Mouse (Mus musculus) hindbrain, embryonic 16.5 days (tissue): ENCODE results near the gene Azin2. TPM values are rescaled to one million over a fixed set of nuclear protein-coding genes. Genes with fewer than 3 reads are reported as not detected.

Experiments used
- ATAC-seq: fragments of 200-750 bp; cut with Nextera tagmentation; 2 replicates; pipeline ENCODE4 v1.8.0; 2017; ENCODE audit warnings: moderate TSS enrichment, moderate library complexity
- H3K27ac ChIP-seq: fragments of 300-500 bp; sonication (generic); 2 replicates; pipeline ENCODE4 v1.5.1; 2014; ENCODE audit warnings: low read depth, mild to moderate bottlenecking, control low read depth, low read length, moderate library complexity
- H3K27me3 ChIP-seq: fragments of 300-500 bp; sonication (generic); replicated peaks from 2 replicates; pipeline ENCODE4 v1.6.1; 2014; ENCODE audit warnings: low read length; ENCODE audit not compliant: control insufficient read depth, insufficient read depth
- H3K36me3 ChIP-seq: fragments of 300-500 bp; sonication (generic); 2 replicates; pipeline ENCODE4 v1.6.1; 2014; ENCODE audit warnings: mild to moderate bottlenecking, low read length, moderate library complexity, mixed read lengths; ENCODE audit not compliant: control insufficient read depth, insufficient read depth
- H3K4me1 ChIP-seq: fragments of 300-500 bp; sonication (generic); 2 replicates; pipeline ENCODE4 v1.6.1; 2014; ENCODE audit warnings: low read depth, low read length; ENCODE audit not compliant: control insufficient read depth, insufficient read depth
- H3K4me2 ChIP-seq: fragments of 300-500 bp; sonication (generic); 2 replicates; pipeline ENCODE4 v1.6.1; 2014; ENCODE audit warnings: mild to moderate bottlenecking, low read length, control low read depth, moderate library complexity
- H3K4me3 ChIP-seq: fragments of 300-500 bp; sonication (generic); 2 replicates; pipeline ENCODE4 v1.5.1; 2014; ENCODE audit warnings: mild to moderate bottlenecking, low read length, control low read depth, moderate library complexity
- H3K9ac ChIP-seq: fragments of 300-500 bp; sonication (generic); 2 replicates; pipeline ENCODE4 v1.6.1; 2014; ENCODE audit warnings: low read depth, mild to moderate bottlenecking, control low read depth, low read length, moderate library complexity
- H3K9me3 ChIP-seq: fragments of 300-500 bp; sonication (generic); 2 replicates; pipeline ENCODE4 v1.6.1; 2014; ENCODE audit warnings: mild to moderate bottlenecking, low read length, moderate library complexity; ENCODE audit not compliant: control insufficient read depth
- WGBS: fragments of 180-500 bp; shearing (Covaris S2); extraction: QIAGEN DNeasy Blood & Tissue Kit; methylation state at CpG from one replicate; pipeline ENCODE4 v1.1.7; 2014; 5-methylcytosine and 5-hydroxymethylcytosine counted together
- polyA plus RNA-seq: library from polyadenylated mRNA; unstranded; fragments of >200 nt; fragmentation: Nextera tagmentation; extraction: Ambion mirVana; gene quantifications from 2 replicates; pipeline ENCODE4 v1.2.1, GENCODE M21; 2015

Gene Azin2
- polyA plus RNA-seq: 23.0 and 23.3 TPM in 2 replicates

GRCm38 (mm10) chr4:128962029-128962925 is at the start of gene Azin2:
Gene Azin2 (minus strand): TSS chr4:128962442.
- peak within 1 kb of the TSS; percentile 24 for H3K27ac ChIP-seq
- H3K27me3 ChIP-seq: no peaks in the 10 kb centered on the region
- peak; percentile 96 for ATAC-seq
- H3K4me2 ChIP-seq: peak within 1 kb of the TSS; percentile 94
- no peaks in the 10 kb centered on the region for H3K36me3 ChIP-seq
- under 1% methylated on average over 68 of the region's 72 CpGs for WGBS
- H3K9ac ChIP-seq: peak within 1 kb of the TSS; percentile 84
- peaks cover 31% of the 10 kb centered on the region for H3K4me1 ChIP-seq
- H3K9me3 ChIP-seq: no peaks in the 10 kb centered on the region
- H3K4me3 ChIP-seq: peak within 1 kb of the TSS; percentile 73

- peak; percentile 85 for ATAC-seq
- Histone ChIP-seq H3K9ac (no peak overlapping the region), H3K4me2 (no peak overlapping the region), H3K9me3 (no peaks in the 10 kb centered on the region), H3K36me3 (peaks cover 8% of the 10 kb centered on the region; the same call in 1 of the 2 replicates), H3K4me3 (no peak overlapping the region), H3K4me1 (no peaks in the 10 kb centered on the region), H3K27me3 (no peaks in the 10 kb centered on the region), H3K27ac (no peak overlapping the region)
- 32% methylated on average over 15 of the region's 15 CpGs for WGBS
Observed at GRCm38 (mm10) chr4:129011604-129012121, 49.4 kb upstream of the Azin2 start.

- WGBS: 63% methylated on average over 5 of the region's 5 CpGs
- Histone ChIP-seq H3K27ac (no peak overlapping the region), H3K27me3 (no peaks in the 10 kb centered on the region), H3K9ac (no peak overlapping the region), H3K4me3 (no peak overlapping the region), H3K4me2 (no peak overlapping the region), H3K4me1 (no peaks in the 10 kb centered on the region), H3K9me3 (no peaks in the 10 kb centered on the region), H3K36me3 (peaks cover 8% of the 10 kb centered on the region; the same call in 1 of the 2 replicates)
- no peak for ATAC-seq
Observed at GRCm38 (mm10) chr4:129009521-129009920, 47.3 kb upstream of the Azin2 start.

- Histone ChIP-seq H3K9ac (no peak overlapping the region), H3K9me3 (no peaks in the 10 kb centered on the region), H3K4me1 (no peaks in the 10 kb centered on the region), H3K27me3 (no peaks in the 10 kb centered on the region), H3K4me3 (no peak overlapping the region), H3K27ac (no peak overlapping the region), H3K4me2 (no peak overlapping the region), H3K36me3 (peaks cover 10% of the 10 kb centered on the region)
- 82% methylated on average over 3 of the region's 3 CpGs for WGBS
- ATAC-seq: no peak
Observed at GRCm38 (mm10) chr4:129008672-129009071, 46.4 kb upstream of the Azin2 start.

- H3K4me2 ChIP-seq: no peak overlapping the region
- peaks cover 14% of the 10 kb centered on the region for H3K36me3 ChIP-seq
- no peaks in the 10 kb centered on the region for H3K4me1 ChIP-seq
Observed at GRCm38 (mm10) chr4:129008006-129008519, 45.8 kb upstream of the Azin2 start.

GRCm38 (mm10) chr4:129003720-129004119 is 41.5 kb upstream of the Azin2 start:
- no peak overlapping the region for H3K4me2 ChIP-seq
- H3K9me3 ChIP-seq: no peaks in the 10 kb centered on the region
- no peaks in the 10 kb centered on the region for H3K4me1 ChIP-seq
- H3K4me3 ChIP-seq: no peak overlapping the region
- H3K27ac ChIP-seq: no peak overlapping the region
- H3K36me3 ChIP-seq: peaks cover 12% of the 10 kb centered on the region
- no peaks in the 10 kb centered on the region for H3K27me3 ChIP-seq
- no peak overlapping the region for H3K9ac ChIP-seq
- 85% methylated on average over 8 of the region's 8 CpGs for WGBS
- no peak for ATAC-seq

More at GRCm38 (mm10) chr4:129008006-129008519, 45.8 kb upstream of the Azin2 start:
- H3K4me3 ChIP-seq: no peak overlapping the region
- WGBS: 80% methylated on average over 12 of the region's 12 CpGs
- H3K27me3 ChIP-seq: no peaks in the 10 kb centered on the region
- H3K27ac ChIP-seq: no peak overlapping the region
- no peak for ATAC-seq
- no peaks in the 10 kb centered on the region for H3K9me3 ChIP-seq
- no peak overlapping the region for H3K9ac ChIP-seq

- peaks cover 11% of the 10 kb centered on the region for H3K36me3 ChIP-seq
- 98% methylated on average over 3 of the region's 3 CpGs for WGBS
- no peak for ATAC-seq
- H3K27ac ChIP-seq: no peak overlapping the region
- no peaks in the 10 kb centered on the region for H3K27me3 ChIP-seq
- no peaks in the 10 kb centered on the region for H3K4me1 ChIP-seq
- no peak overlapping the region for H3K4me3 ChIP-seq
- H3K9me3 ChIP-seq: no peaks in the 10 kb centered on the region
- H3K4me2 ChIP-seq: no peak overlapping the region
- no peak overlapping the region for H3K9ac ChIP-seq
Observed at GRCm38 (mm10) chr4:129000786-129001185, 38.5 kb upstream of the Azin2 start.

GRCm38 (mm10) chr4:128998401-128998800 is 36.2 kb upstream of the Azin2 start:
- H3K27ac ChIP-seq: no peak overlapping the region
- no peak overlapping the region for H3K4me2 ChIP-seq
- H3K4me1 ChIP-seq: peaks cover 17% of the 10 kb centered on the region
- no peak for ATAC-seq
- H3K9ac ChIP-seq: no peak overlapping the region
- WGBS: 82% methylated on average over 8 of the region's 8 CpGs
- peaks cover 6% of the 10 kb centered on the region for H3K36me3 ChIP-seq
- H3K27me3 ChIP-seq: no peaks in the 10 kb centered on the region
- no peaks in the 10 kb centered on the region for H3K9me3 ChIP-seq
- no peak overlapping the region for H3K4me3 ChIP-seq

GRCm38 (mm10) chr4:128997258-128997657 is 35.0 kb upstream of the Azin2 start:
- Histone ChIP-seq H3K9me3 (no peaks in the 10 kb centered on the region), H3K4me3 (no peak overlapping the region), H3K27me3 (no peaks in the 10 kb centered on the region), H3K9ac (no peak overlapping the region), H3K27ac (no peak overlapping the region), H3K36me3 (peaks cover 3% of the 10 kb centered on the region), H3K4me2 (no peak overlapping the region), H3K4me1 (peaks cover 17% of the 10 kb centered on the region)
- no peak for ATAC-seq
- 72% methylated on average over 8 of the region's 8 CpGs for WGBS
